Mouse (Mus musculus) kidney, adult 2 months (tissue): ENCODE results near the gene Gm9844. TPM values are rescaled to one million over a fixed set of nuclear protein-coding genes. Genes with fewer than 3 reads are reported as not detected.

Source experiments
- DNase-seq: peaks from one replicate; pipeline ENCODE4 v3.0.0; 2021
- H3K27ac ChIP-seq: fragments of 200-500 bp; 2 replicates; pipeline ENCODE4 v1.5.1; 2012; ENCODE audit warnings: low read depth, low read length, control low read depth, inconsistent platforms; ENCODE audit not compliant: insufficient read depth
- H3K27me3 ChIP-seq: fragments of 200-500 bp; replicated peaks from 2 replicates; pipeline ENCODE4 v1.6.1; 2012; ENCODE audit warnings: mild to moderate bottlenecking, moderate library complexity, low read length, inconsistent platforms; ENCODE audit not compliant: control insufficient read depth, insufficient read depth
- H3K36me3 ChIP-seq: fragments of 200-500 bp; 2 replicates; pipeline ENCODE4 v1.6.1; 2012; ENCODE audit warnings: mild to moderate bottlenecking, moderate library complexity, low read length, inconsistent platforms; ENCODE audit not compliant: control insufficient read depth, insufficient read depth
- H3K4me1 ChIP-seq: fragments of 200-500 bp; 2 replicates; pipeline ENCODE4 v1.6.1; 2011; ENCODE audit warnings: low read length; ENCODE audit not compliant: control insufficient read depth, insufficient read depth
- H3K4me3 ChIP-seq: fragments of 200-500 bp; 2 replicates; pipeline ENCODE4 v1.5.1; 2011; ENCODE audit warnings: mild to moderate bottlenecking, low read depth, low read length, control low read depth; ENCODE audit not compliant: insufficient read depth
- CTCF ChIP-seq: fragments of 200-500 bp; conservative IDR thresholded peaks from 2 replicates; pipeline ENCODE4 v1.5.1; 2011; ENCODE audit warnings: low read depth, mild to moderate bottlenecking, control low read depth, low read length, moderate library complexity, mixed read lengths; ENCODE audit not compliant: insufficient read depth, insufficient read length
- POLR2A ChIP-seq: fragments of 200-500 bp; IDR thresholded peaks from one replicate; pipeline ENCODE4 v1.6.1; 2011; ENCODE audit warnings: low read depth, low read length, control low read depth
- WGBS: fragments of 180-500 bp; shearing (Covaris S2); methylation state at CpG from one replicate; pipeline ENCODE4 v1.1.7; 2018; 5-methylcytosine and 5-hydroxymethylcytosine counted together
- polyA plus RNA-seq: library from polyadenylated mRNA; depleted of rRNA; stranded (reverse); fragments of >200 nt; gene quantifications from 2 replicates; pipeline ENCODE4 v1.2.3, GENCODE M21; 2012; rRNA removed

Gm9844 gene
- polyA plus RNA-seq, 1 experiment, result 2.2 TPM

DNA sequence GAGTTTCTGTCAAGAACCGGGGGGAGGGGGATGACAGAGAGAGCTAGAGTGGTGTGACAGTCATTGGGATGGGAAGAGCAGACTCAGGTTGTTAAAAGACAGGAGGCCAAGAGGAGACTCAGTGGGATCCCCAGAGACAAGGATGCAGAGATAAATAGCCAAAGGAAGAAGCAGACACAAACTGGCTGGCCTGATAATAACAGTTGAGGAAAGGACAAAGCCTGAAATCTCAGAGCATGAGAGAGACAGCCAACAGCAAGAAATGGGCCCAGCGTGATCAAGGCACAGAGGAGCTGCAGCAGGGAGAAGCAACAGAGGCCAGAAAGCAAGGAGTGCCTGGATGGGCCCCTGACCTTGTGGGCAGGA lies 40.2 kb downstream of the Gm9844 start:
- H3K4me1 ChIP-seq, result peaks cover 5% of the 10 kb centered on the region; the same call in 1 of the 2 replicates
- WGBS, result 66% methylated on average over 2 of the region's 2 CpGs
- H3K36me3 ChIP-seq, result no peaks in the 10 kb centered on the region
- no peak for TF ChIP-seq POLR2A
- TF ChIP-seq CTCF, result no peak
- H3K27me3 ChIP-seq, result no peaks in the 10 kb centered on the region
- peak overlapping the region; percentile 86 for H3K27ac ChIP-seq
- H3K4me3 ChIP-seq, result peak overlapping the region; percentile 76
- no peak for DNase-seq

GRCm38 (mm10) chr7:24902630-24903443 lies 40.8 kb downstream of the Gm9844 start, which contains the start of gene Arhgef1:
Arhgef1 (plus strand) TSS chr7:24902912.
- Histone ChIP-seq H3K36me3 (no peaks in the 10 kb centered on the region), H3K4me3 (peak within 1 kb of the TSS; percentile 76), H3K27ac (peak within 1 kb of the TSS; percentile 86), H3K4me1 (peaks cover 5% of the 10 kb centered on the region; the same call in 1 of the 2 replicates), H3K27me3 (no peaks in the 10 kb centered on the region)
- 4% methylated on average over 61 of the region's 68 CpGs for WGBS
- peak; percentile 84 for DNase-seq
- TF ChIP-seq CTCF (no peak), POLR2A (no peak)

DNA sequence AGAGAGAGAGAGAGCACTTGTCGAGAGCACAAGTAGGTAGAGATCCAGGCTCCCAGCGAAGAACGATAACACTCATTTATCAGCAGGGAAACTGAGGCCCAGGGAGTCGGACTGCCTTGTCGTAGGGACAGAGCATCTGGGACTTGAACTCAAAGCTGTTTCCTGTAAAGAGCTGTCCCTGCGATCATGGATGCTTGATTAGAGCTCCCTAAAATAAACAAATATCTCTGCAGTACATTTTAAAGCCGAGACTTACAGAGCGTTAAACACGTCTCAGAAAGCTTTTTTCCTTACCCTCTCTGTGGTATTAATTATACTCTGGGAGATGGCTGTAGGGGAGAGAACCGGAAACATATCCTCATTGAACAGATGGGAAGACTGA lies 41.4 kb downstream of the Gm9844 start:
- H3K4me1 ChIP-seq, result peaks cover 5% of the 10 kb centered on the region; the same call in 1 of the 2 replicates
- H3K27me3 ChIP-seq, result no peaks in the 10 kb centered on the region
- TF ChIP-seq POLR2A (no peak), CTCF (no peak)
- no peaks in the 10 kb centered on the region for H3K36me3 ChIP-seq
- peak overlapping the region; percentile 67 for H3K27ac ChIP-seq
- DNase-seq, result no peak
- WGBS, result 14% methylated on average over 10 of the region's 10 CpGs
- H3K4me3 ChIP-seq, result peak overlapping the region; percentile 76

DNA sequence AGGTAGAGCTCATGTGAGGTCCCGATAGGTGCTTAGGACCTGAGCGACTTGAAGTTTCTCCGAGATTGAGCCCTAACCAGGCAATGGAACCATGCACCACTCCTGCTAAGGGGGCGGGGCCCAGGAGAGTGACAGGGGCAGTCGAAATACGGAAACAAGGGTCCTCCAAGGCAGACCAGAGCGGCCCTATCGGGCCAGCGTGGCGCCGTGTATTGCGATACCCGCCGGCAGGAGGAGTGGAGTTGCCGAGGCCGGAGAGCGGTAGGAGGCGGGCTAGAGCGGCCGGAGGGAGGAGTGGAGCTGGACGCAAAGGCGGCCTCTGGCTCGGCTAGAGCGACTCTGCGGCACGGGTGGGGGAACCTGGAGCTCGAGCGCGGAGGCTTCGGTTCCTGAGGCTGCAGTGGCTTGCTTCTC lies 42.1 kb downstream of the Gm9844 start:
- DNase-seq, result peak; percentile 99
- Histone ChIP-seq H3K27me3 (no peaks in the 10 kb centered on the region), H3K4me1 (peaks cover 5% of the 10 kb centered on the region; the same call in 1 of the 2 replicates), H3K27ac (peak overlapping the region; percentile 22; the same call in 1 of the 2 replicates), H3K4me3 (peak overlapping the region; percentile 57), H3K36me3 (no peaks in the 10 kb centered on the region)
- whole genome bisulfite sequencing, result under 1% methylated on average over 30 of the region's 30 CpGs
- TF ChIP-seq CTCF, result no peak
- no peak for TF ChIP-seq POLR2A

DNA sequence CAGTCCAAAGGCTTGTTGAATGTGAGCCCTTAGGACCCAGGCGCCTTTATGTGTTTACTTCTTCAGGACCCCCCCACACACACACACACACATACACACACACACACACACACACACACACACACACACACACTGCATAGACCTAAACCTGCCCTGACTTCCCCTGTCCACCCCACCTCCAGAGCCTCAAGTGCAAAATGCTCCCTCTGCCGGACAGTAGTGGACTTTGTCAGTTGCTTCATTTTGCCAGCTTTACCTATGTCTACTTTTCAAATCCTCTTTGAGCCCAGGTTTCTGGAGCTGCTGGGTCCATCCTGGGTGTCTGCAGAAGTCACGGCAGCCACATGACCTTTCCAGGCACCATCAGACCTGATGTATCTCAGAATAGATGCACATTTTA lies 42.9 kb downstream of the Gm9844 start:
- Histone ChIP-seq H3K4me3 (peak overlapping the region; percentile 57), H3K36me3 (no peaks in the 10 kb centered on the region), H3K4me1 (peaks cover 5% of the 10 kb centered on the region; the same call in 1 of the 2 replicates), H3K27ac (no peak overlapping the region), H3K27me3 (no peaks in the 10 kb centered on the region)
- 7% methylated on average over 3 of the region's 3 CpGs for WGBS
- DNase-seq, result peak; percentile 78
- TF ChIP-seq CTCF, result peak; percentile 75
- no peak for TF ChIP-seq POLR2A

DNA sequence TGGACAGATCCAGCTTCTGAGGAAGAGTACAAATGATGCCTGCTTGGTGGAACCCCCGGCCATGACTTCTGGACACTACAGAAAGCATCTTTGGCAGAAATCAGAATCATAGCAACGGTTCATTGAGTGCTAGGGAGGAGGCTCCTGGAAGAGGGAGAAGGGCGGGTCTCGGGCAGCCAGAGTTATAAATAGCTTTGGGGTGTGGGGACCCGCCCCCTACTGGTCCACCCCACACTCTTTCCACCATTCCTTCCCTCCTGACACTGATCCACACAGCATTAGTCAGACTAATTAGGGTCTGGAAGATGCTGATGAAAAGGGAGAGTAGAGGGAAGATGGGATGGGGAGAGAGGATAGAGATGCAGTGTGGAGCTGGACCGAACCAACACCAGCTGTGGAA lies 44.5 kb downstream of the Gm9844 start:
- no peak for TF ChIP-seq CTCF
- TF ChIP-seq POLR2A, result no peak
- Histone ChIP-seq H3K27ac (no peak overlapping the region), H3K4me3 (no peak overlapping the region), H3K4me1 (peaks cover 5% of the 10 kb centered on the region; the same call in 1 of the 2 replicates), H3K36me3 (no peaks in the 10 kb centered on the region), H3K27me3 (no peaks in the 10 kb centered on the region)
- DNase-seq, result no peak
- WGBS, result 35% methylated on average over 6 of the region's 6 CpGs

DNA sequence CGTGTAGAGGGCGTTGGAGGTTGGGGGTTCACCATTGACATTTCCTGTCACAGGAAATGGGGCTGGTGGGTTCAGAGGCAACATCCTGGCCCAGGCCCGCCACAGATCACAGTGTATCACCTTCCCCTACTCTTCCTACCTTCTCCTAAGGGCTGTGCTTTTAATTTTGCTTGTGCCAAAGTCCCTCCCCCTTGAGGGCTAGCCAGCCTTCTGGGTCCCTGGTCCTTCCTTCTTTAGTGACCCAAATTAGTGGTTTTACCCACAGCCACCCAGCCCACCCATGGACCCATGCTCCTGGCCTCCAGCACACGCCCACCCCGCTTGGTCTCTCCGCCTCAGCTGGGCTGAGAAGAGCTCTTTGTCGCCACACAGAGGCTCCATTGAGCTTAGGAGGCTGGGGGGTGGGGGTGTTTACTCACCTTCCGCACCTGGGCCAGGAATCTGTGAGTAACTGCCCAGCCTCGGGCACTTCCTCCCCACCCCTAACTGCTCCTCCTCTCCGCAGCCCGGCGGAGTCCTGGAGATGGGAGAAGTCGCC lies 45.3 kb downstream of the Gm9844 start:
- 51% methylated on average over 13 of the region's 13 CpGs for WGBS
- DNase-seq, result no peak

More for the DNA sequence above, 45.3 kb downstream of the Gm9844 start:
- no peak overlapping the region for H3K27ac ChIP-seq
- peaks cover 5% of the 10 kb centered on the region; the same call in 1 of the 2 replicates for H3K4me1 ChIP-seq
- no peaks in the 10 kb centered on the region for H3K27me3 ChIP-seq
- no peak for TF ChIP-seq POLR2A
- no peak for TF ChIP-seq CTCF
- no peak overlapping the region for H3K4me3 ChIP-seq
- H3K36me3 ChIP-seq, result no peaks in the 10 kb centered on the region

Other genes starting within 250 kb of the Gm9844 start
- 0.06 and 0.67 TPM in 2 replicates for gene Lypd3, start 225.7 kb upstream of the Gm9844 start, polyA plus RNA-seq
- 0.14 TPM in 1 of 2 replicates, not detected in the other for gene Tex101, start 185.5 kb upstream of the Gm9844 start, polyA plus RNA-seq
- gene BC049730, start 153.0 kb upstream of the Gm9844 start, polyA plus RNA-seq, result 0.10 TPM in 1 of 2 replicates, not detected in the other
- not detected in 2 replicates for gene Gm4763, start 135.3 kb upstream of the Gm9844 start, polyA plus RNA-seq
- gene Cd177, start 101.9 kb upstream of the Gm9844 start, polyA plus RNA-seq, result 0.03 and 0.05 TPM in 2 replicates
- not detected in 2 replicates for gene Ceacam10, start 85.0 kb upstream of the Gm9844 start, polyA plus RNA-seq
- 0.14 and 0.23 TPM in 2 replicates for gene Lypd4, start 7.7 kb downstream of the Gm9844 start, polyA plus RNA-seq
- gene Dmrtc2, start 7.8 kb downstream of the Gm9844 start, polyA plus RNA-seq, result 0.11 TPM in 1 of 2 replicates, not detected in the other
- 468 and 618 TPM in 2 replicates for gene Rps19, start 22.2 kb downstream of the Gm9844 start, polyA plus RNA-seq
- gene Cd79a, start 35.2 kb downstream of the Gm9844 start, polyA plus RNA-seq, result 2.0 and 27.1 TPM in 2 replicates
- 92.6 and 111 TPM in 2 replicates for gene Arhgef1, start 40.7 kb downstream of the Gm9844 start, polyA plus RNA-seq
- gene Gm4881, start 82.3 kb downstream of the Gm9844 start, polyA plus RNA-seq, result not detected in 2 replicates
- gene Rabac1, start 110.5 kb downstream of the Gm9844 start, polyA plus RNA-seq, result 549 and 618 TPM in 2 replicates
- gene Atp1a3, start 143.7 kb downstream of the Gm9844 start, polyA plus RNA-seq, result 1.4 and 1.8 TPM in 2 replicates
- gene Grik5, start 210.1 kb downstream of the Gm9844 start, polyA plus RNA-seq, result 17.1 and 24.3 TPM in 2 replicates
- 20.6 and 27.0 TPM in 2 replicates for gene Zfp574, start 210.4 kb downstream of the Gm9844 start, polyA plus RNA-seq